Mouse (Mus musculus): ENCODE results near the gene Vps29.

Gene Vps29

DNA sequence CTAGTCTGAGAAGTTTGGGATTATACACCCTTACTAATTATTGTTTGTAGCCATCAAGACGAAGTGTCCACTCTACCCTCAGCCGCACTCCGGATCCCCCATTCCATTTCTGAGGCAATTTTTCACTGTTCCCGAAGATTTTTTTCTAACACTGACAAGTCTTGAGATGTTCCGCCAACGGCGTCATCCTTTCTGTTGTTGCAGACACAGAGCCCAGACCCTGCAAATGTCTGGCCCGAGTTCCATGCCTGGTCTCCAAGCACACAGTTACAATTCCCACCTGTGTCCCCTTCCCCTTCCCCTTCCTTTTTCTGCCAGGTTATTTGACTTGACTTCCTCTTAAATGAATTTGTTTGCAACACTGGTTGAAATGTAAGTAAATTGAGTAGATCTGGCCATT is 45.7 kb downstream of the Vps29 start:
- no peak for DNase-seq

- peak in 1 of 2 experiments; percentile 19 for DNase-seq
Observed at GRCm38 (mm10) chr5:122400628-122401302, 46.6 kb downstream of the Vps29 start.

- peak; percentile 76 for DNase-seq
Observed at GRCm38 (mm10) chr5:122401303-122401640, 47.1 kb downstream of the Vps29 start.

DNA sequence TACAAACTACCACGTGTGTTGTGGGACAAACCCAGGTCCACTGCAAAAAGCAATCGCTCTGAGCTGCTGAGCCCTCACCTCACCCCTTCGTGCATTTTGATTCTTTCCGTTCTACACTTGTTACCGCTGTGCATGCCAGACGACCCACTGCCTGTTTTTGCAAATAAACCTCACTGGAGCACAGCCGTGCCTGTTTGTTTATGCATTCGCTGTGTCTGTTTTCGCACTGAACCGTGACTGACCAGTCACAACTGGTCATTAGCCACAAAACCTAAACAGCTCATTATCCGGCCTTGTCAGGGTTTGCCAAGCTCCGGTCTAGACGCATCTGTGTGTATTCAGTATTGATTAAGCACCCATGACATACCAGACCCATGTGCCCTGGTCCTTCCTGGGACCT is 48.0 kb downstream of the Vps29 start:
- no peak for DNase-seq

DNA sequence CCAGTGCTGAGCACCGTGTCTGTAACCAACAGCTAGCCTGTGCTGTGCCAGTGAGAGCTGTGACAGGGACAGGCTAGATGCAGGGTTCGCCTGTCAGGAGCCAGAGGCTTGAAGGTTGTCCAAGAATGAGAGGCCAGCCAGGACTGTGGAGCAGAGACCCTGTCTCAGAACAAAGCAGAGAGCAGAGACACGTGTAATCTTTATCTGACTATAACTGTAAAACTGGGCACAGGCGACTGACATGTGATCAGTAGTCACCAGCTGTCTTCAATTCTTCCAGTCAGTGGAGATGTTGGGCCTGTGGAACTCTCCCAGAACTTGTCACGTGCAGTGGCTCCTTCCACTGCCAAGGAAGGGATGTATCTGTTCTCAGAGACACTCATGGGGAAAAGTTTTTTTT is 48.6 kb downstream of the Vps29 start:
- no peak for DNase-seq

DNA sequence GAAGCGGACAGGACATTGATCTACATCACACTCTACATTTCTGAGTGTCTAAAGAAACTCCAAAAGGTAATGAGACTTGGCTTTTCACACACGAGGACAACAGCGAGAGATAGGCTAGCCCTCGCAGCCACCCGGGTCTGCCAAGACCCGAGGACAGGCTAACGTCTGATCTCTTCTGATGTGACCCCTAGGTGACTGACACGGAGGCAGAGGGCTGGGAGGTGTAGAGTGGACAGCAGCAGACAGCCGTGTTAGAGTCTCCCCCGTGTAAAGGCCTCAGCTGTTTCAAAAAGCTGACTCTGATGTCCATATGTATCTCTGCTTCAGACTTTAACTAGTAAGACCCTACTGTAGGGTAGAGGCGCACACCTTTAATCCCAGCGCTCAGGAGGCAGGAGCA is 49.2 kb downstream of the Vps29 start:
- DNase-seq = no peak

DNA sequence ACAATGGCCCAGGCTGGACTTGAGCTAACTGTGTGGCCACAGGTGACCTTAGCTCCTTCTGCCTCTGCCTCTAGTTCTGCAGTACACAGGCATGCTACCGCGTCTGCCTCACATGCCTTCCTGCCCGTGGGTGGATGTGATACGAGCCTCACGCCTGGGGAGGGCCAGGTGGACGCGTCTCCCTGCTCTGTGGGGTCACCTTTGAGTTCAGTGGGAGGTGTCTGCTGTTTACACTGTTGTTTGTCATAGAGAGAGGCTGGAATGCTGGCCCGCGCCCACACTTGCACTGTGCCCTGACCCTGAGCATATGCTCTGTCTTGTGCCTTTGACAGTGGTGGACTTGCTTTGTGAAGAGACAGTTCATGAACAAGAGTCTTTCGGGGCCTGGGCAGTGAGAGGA is 51.4 kb downstream of the Vps29 start:
- no peak for DNase-seq

GRCm38 (mm10) chr5:122409692-122410645 is 55.8 kb downstream of the Vps29 start:
- no peak for DNase-seq

DNA sequence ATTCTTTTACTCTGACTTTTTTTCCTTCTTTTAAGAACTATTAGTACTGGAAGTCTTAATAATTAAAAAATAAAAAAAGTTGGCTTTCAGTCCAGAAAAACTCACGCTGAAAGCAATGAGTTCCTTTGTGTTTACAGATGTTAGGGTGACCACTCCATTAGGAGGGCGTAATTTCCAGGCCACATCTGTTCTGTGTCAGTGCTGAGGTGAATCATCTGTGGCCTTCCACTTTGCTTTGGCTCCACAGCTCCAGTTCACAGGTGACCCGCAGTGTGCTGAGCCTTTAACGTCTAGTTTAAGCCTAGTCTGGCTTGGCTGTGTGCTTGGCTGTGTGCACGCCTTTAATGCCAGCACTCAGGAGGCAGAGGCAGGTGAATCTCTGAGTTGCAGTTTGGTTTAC is 57.7 kb downstream of the Vps29 start:
- DNase-seq = no peak

DNA sequence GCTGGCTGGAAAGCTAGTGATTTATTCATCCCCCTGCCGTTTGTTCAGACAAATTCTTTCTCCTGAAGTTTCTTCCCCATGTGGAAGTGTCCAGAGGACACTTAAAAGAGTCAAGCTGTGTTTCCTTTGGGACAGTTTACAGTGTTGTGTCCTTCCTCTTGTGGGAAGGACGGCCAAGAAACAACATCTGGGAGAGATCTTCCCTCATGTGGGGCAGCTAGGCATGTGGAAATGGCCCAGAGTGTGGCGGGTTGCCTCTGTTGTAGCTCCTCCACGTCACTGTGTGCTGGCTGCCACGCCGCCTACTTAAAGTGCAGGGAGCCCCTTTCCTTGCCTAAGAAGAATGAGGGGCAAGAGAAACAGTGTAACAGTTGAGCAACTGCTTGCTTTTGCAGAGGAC is 58.7 kb downstream of the Vps29 start:
- no peak for DNase-seq

DNA sequence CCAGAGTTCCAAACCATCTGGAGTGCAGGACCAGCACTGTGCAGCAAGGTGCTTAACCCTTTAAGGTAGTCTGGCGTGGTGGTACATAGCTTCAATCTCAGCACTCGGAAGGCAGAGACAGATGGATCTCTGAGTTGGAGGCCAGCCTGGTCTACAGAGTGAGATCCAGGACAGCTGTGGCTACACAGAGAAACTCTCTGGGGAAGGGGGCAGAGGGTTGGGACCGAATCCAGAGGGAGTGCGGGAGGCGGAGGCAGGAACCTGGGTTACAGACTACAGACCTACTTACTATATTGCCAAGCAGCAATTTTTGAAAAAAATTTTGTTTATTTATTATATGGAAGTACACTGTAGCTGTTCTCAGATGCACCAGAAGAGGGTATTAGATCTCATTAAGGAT is 60.2 kb downstream of the Vps29 start:
- no peak for DNase-seq
